Mouse (Mus musculus): ENCODE results near the gene Trmt10c.
"Not testable (repeated sequence)": the region's sequence is repeated elsewhere in the genome, so short reads cannot be mapped to it uniquely, and the experiment has no call there.

Trmt10c gene

DNA sequence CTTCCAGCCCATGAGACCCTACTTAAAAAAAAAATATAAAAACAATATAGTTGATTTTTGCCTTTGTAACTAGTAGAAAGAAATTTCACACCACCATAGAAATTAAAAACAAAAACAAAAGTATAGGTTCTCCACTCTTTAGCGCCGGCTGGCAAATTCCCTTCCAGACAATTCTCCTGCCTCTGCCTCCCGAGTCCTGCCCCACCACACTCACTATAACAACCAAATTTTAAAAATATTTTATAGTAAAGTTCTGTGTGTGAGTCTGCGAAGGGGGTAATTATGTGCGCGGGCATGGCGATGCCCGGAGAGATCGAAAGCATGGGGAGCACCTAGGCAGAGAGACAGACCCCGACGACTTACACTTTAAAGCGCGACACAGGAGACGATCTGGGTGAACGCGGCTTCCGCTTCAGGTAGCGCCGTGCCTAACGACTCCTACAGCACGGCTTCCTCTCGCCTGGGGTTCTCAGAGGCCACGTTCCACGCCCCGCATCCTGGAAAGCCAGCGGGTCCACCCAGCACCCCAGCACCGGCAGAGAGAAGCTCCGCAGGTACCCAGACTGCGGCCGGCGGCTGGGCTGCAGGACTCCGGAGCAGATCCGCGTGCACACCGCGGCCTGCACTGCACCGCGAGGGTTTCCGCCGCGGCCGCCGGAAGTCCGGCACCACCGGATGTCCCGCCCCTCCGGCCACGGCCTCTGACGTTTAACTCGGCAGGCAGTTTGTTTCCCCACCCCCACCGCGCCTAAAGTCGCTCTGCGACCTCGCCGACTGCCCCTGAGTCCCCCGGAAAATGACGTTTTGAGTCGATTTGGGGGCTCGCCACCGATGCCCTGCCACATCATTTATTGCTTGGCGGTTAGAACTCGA, at the start of gene Trmt10c:
Gene Trmt10c, minus strand, starts transcription at position 682 of the 873 bp plus-strand sequence.
- peak; percentile 96 to 99 for DNase-seq

DNA sequence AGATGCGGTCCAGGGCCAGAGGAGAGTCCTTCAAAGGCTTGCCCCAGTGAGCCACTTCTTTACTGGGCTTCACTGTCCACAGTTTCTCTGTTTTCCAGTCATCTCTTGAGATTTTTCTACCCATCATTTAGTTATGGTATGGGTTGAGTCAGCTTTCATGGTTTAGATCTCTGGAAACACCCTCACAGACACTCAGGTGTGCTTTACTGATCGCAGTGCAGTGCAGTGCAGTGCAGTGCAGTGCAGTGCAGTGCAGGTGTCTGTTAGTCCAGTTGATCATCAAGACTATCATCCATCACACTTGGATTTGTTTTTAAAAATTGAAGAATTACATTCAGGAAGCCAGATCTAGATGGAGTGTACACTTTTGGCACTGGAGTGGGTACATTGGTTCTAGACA, 48.7 kb upstream of the Trmt10c start:
- DNase-seq: no peak

DNA sequence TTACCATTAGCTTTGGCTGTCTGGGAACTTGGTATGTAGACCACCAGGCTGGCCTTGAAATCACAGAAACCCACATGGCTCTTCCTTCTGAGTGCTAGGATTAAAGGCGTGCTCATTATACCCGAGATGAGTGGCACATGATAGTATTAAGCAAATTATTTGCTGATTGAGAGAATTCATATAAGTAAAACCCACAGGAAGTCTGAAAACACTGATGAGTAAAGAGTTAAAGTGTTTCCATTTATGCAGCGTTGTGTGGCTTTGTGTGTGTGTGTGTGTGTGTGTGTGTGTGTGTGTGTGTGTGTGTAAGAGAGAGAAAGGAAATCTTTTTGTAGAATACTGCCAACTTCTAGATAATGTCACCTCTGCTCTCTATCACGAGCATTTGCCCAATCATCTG, 44.1 kb upstream of the Trmt10c start:
- DNase-seq: no peak

DNA sequence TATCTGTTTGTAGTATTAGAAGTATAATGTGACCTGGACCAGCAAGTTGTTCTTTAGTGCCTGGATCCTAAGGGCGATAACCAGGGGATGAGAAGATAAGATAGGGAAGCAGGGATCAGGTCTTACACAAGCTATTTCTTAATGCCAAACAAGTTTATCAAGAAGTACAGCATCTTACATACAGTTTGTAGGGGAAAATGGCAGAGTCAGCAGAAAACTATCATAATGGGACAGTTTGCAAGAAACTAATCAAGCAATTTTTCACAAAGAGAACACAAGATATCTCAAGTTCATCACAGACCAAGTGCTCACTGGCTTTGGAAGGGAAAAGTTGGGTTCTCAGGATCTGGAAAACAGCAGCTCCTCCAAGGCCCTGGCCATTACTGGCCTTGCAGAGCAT, 41.8 kb upstream of the Trmt10c start:
- no peak for DNase-seq

DNA sequence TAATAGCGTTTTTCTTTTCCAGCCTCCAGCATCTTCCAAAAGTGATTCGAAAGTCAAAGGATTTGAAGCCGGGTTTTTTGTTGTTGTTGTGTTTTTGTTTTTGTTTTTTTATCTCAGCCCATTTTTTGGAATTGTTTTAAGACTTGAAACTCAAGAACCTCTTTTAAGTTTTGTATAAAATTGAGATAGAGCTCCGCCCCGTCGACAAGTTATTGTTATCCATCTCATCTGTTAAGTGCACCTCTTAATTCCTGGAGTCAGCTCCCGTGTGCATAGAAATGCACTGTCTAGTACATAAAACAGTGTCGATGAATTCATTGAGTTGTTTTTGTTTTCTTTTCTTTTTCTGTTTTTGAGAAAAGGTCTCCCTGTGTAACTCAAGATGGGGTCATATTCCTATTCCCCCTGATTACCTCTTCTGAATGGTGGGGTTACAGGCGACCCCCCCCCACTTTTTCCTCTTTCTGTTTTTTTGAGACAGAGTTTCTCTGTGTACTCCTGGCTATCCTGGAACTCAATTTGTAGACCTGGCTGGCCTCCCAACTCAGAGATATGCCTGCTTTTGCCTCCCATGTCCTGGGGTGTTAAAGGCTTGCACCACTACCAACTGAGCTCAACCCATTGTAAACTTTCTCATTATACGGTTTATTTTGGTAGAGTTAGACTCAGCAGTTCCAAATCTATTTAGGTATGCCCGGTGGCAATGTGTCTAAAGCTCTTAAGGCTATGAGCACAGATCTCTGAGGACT, 38.7 kb upstream of the Trmt10c start:
- DNase-seq: peak; percentile 22 to 33

DNA sequence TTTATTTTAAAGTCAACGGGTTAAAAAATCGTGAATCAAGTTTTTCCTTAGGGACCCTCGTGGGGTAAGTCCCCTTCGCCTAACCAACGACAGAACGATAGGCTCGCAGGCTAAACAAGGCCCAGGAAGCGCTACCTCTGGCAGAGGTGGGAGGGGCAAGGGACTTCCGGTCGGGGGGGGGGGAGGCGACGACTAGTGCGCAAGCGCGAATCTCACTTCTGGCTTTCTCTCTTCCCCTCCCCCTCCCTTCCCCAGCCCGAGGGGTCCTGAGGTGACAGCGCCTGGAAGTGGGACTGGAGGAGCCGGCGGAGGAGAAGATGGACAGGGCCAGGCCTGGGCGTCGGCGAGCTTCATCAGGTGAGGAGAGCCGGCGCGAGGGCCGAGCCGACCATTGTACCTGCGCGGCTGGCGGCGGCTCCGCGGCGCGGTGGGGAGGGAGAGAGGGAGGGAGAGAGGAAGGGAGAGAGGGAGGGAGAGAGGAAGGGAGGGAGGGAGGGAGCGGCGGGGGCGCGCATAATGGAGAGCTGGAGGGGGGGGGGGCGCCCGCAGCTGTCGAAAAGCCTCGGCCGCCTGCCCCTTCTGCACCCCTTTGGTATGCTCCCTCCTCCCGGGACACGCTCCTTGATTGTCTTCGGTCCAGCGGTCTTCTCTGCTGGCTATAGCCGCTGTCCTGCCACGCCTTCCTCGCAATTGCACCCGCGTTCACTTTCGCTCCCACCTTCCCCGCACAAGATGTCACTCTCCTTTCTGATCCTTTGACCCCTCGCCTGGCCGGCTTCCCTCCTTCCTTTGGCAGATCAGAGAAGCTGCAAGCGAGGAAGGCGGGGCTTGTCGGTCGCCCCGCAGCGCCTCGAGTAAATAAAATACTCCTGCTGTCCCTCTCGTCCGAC, 37.8 kb upstream of the Trmt10c start:
- DNase-seq: peak; percentile 86 to 89

DNA sequence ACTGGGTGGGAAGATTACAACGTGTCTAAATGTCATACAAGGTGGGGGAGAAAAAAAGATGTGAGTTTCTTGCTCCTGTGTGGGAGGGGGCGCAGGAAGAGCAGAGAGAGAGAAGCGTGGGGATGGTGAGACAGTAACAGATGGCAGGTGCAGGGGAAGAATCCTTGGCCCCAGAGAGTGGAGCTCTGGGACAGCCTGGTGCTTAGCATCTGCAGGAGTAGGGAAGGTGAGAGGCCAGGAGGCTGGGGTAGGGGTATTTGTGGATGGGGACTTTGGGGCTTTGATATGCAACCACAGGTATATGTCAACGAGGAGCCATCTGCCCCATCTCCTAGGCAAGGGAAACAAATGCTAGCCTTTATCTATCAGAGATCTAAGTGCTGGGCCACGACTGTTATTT, 36.9 kb upstream of the Trmt10c start:
- peak; percentile 14 to 16 for DNase-seq

DNA sequence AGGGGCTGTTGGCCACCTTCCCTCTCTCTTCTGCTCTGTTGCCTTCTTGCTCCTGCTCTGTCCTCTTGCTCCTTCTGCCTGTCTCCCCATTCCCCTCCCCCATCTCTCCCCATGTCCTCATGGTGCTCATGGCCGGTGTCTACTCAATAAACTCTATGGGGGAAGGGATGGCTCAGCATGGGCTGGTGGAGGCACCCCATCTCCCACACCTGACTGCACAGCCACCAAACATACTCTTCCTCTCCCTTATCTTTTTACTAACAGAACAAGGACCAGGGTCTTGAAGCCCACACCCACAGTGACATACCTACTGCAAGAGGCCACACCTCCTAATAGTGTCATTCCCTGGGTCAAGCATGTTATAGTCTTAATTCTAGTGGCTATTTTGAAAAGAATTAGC, 36.5 kb upstream of the Trmt10c start:
- no peak for DNase-seq

DNA sequence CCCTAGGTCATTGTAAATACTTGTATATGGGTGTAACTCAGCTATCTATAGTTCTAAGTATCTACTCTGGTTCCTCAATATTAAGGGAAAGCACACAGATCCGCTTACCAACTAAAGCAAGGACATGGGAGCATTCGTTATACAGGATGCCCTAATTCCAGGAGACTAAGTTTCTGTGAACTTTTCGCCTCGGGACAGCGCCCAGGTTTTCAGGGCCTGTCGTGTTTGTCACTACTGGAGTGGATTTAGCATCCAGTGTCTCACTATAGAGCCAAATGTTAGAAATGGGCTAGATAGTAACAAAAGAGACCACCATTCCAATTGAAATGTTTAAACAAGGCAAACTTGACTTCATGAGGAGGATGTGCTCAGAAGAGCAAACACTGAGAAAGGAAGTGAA, 35.5 kb upstream of the Trmt10c start:
- DNase-seq: not testable (repeated sequence)

DNA sequence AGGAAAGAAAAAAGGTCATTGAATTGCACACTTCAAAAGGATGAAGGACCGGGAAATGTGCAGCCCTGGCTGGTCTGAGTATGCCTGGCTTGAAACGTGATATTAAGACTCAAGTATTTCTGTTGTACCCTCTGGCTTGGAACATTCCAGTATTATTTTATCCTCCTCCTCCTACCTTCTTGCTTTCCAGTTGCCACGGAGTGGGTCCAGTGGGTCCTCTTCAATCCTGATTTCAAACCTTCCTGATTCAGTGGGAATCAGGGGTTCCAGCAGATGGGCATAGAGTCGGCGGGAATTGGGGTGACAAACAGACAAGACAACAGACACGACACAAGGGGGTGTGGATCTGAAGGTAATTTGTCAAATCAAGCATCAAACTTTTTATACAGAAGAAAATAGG, 34.9 kb upstream of the Trmt10c start:
- no peak for DNase-seq

DNA sequence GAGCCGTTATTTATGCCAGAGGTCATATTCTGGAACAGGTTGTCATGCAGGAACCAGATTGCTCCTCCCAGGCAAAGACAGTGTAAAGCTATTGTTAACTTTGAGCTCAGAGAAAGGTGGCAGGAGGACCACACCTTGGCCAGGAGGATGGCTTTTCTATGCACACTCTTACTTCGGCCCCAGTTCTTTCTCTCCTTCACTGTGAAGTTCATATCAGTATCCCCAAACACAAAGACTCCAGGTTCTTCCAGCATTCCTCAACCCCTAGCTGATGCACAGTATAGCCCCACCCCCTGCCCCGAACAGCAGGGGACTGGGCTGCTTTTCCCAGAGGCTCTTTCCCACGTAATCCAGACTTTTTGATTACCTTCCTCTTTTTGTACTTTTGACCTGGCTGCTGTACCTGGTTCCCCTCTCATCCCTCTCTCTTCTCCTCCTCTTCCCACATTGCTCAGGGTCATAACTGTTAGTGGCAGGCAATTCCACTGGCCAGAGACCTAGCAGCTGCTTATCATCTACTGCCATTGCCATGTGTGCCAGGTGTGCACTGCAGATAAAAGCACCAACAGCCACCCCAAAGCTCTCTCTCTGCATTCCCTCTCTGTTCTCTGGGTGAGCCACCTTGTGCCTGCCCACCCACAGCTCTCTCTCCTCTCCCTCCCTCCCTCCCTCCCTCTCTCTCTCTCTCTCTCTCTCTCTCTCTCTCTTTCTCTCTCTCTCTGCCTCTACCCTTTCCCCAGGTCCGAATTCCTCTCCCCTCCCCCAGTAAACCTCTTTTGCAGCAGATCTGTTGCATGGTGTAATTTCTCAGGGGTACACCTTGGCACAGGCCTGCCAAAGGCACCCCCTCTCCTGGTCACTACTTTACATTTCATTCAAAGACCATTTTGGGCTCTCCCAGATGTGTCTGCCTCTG, 34.0 kb upstream of the Trmt10c start:
- DNase-seq: no peak

DNA sequence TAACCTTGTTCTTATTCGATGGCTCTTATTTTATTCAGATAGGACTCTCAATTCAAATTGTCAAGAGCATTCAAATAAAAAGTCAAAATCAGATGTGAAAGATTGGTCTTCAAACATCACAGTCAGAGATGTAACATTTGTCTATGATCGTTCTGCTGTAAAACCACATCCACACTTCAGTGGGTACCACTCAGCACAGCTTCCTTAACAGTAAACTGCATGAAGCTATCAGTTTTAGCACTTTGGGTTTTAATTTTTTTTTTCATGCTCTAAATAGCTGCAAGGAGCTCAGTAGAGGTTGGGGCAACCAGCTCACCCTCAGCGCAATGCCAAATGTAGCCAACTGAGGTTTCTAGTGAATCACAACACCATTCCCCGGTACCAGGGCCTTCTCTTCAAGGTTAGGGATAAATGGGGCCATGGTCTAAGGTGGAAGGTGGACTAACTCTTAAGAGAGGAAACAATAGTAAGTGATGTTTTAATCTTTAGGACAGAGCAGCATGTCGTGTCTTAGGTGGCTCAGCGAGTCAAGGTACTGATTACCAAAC, 31.0 kb upstream of the Trmt10c start:
- no peak for DNase-seq

DNA sequence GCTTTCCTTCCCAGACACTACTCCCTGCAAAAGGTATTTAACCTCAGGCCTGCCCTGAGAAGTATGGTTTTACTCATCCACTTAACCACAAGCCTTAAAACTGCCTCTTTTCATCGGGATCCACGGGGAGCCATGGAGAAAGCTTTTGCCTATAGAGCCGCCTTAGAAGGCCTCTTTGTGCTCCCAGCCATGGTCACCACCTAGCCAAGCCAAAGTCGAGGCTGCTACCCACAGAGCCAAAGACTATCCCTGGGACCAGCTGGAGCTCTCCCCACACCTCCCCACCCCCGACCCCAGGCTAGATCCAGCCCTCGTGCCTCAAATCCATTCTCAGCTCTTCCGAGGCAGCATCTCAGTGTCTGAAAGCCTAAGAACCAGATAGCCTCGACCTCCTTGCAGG, 28.5 kb upstream of the Trmt10c start:
- no peak for DNase-seq

DNA sequence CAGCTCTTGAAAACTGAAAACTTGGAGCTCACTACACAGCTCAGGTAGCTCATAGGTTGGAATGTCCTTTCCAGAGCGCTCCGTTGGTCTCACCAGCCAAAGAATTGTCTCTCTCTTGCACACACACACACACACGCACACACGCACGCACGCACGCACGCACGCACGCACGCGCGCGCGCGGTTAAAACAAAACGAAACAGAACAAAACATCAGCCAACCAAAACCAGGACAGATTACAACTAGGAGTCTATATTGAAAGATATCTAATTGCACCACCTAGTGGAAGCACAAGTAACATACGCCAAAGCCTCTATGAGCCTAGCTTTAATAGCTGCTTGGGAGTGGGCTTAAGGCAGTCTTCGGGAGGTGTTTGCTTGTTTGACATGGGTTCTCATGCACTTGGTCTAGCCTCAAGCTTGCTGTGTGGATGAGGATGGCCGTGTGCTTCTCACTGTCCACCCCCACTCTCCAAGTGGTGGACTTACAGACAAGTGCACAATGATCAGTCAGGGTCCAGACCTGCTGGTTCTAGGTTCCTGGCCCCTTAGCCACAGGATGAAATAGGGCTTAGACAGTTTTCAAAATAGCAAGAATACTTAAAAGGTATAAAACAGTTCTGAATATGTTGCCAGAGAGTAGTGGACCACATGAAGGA, 26.8 kb upstream of the Trmt10c start:
- DNase-seq: peak; percentile 64 to 74

DNA sequence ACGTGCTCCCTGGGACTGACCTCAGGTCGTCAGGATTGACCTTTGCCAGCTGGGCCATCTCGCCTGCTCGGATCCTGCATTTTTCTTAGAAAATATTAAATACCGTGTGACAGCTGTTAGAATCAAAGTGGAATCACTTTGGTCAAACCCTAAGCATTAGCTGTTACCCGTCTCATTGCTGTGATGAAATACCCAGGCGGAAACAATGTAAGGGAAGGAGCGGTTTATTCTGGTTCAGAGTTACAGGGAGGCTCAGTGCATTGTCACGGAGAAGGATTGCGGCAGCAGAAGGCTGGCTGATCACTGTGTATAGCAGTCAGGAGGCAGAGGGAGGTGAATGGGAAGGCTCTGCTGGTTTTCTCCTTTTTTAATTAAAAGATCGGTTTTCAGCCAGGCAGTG, 25.4 kb upstream of the Trmt10c start:
- no peak for DNase-seq

DNA sequence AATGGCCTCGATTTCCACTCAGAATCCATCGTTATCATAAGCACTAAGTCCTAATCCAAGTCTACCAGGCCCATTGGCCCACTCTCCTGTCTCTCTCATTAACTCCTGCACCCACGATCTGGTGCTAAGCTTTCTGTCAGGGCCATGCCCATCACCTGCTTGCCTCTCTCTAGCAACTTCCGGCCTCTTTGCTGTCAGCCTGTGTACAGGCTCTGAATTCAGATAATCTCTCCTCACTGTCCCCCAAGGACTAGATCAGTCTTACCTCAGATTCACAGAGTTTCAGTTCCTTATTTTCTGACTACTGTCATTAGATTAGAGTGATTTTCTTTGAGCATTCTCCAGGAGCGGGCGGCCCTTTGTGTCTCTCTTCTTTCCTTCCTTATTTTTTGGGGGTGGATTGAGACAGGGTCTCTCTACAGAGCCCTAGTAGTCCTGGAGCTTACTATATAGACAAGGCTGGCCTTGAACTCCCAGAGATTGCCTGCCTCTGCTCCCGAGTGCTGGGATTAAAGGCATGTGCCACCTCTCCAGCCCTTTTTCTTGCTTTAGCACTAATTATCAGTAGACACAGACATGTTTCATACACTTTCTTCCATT, 24.5 kb upstream of the Trmt10c start:
- no peak for DNase-seq

DNA sequence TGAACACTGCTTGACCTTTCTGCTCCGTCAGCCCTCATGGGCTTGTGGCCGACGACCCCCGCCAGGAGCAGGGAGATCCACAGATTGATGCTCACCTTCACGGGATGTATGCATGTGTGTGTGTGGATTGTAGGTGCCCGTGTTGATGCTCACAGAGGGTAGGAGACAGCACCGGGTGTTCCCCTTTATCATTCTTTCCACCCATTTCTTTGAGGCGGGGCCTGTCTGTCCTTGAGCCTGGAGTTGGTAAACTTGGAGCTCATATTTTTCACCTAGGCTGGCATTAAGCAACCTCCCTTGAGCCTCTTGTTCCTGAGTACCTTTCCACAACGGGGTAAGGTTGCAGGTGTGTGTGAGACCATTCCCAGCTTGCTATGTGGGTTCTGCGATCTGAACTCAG, 20.5 kb upstream of the Trmt10c start:
- no peak for DNase-seq

DNA sequence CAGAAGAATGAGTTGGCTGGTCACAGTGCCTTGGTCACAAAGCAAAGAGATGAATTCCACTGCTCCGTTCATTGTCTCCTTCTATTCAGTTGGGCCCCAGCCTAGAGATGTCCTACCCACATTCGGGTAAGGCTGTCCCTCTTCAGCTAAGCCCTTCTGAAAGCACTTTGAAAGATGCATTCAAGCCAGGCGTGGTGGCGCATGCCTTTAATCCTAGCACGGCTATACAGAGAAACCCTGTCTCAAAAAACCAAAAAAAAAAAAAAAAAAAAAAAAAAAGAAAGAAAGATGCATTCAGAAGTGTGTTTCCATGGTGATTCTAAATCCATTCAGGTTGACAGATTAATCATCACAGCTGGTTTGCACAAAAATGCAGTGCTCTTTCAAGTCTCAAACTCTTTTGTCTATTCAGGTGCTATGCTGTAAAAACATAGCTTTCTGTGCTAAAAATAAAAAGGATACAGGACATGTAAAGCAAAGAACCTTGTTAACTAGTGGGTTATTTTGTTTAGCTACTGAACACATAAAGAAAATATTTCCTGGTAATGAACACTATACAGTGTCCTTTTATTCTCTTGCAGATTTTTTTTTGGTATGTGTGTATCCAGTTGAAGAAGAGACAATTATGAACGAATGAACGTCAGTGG, 19.4 kb upstream of the Trmt10c start:
- no peak for DNase-seq

DNA sequence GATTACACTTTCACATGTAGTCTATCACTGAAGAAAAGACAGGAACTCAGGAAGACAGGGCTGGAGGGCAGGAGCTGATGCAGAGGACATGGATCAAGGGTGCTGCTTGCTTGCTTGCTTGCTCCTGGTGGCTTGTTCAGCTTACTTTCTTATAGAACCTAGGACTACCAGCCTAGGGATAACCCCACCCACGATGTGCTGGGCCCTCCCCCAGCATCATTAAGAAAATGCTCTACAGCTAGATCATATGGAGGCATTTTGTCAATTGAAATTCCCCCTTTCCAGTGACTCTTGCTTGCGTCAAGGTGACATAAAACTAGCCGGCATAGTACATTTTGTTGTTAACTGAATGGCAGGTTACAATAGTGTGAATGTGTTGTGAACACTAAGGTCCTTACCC, 18.3 kb upstream of the Trmt10c start:
- DNase-seq: no peak

DNA sequence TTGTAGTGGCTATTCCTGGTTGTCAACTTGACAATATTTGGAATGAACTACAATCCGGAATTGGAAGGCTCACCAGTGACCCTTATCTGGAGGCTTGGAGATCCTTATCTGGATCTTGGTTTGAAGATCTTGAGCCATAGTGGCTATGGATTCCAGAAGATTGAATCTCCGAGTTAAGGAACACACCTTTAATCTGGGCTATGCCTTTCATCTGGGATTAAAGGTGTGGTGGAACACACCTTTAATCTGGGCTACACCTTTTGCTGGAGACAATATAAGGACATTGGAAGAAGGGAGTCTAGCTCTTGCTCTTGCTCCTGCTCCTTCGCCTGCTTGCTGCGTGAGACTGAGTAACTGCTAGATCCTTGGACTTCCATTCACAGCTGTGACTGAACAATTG, 10.4 kb upstream of the Trmt10c start, which contains the start of gene Senp7:
Gene Senp7, plus strand, starts transcription at position 301 of the 400 bp plus-strand sequence.
- not testable (repeated sequence) for DNase-seq

All from cerebellum, postnatal 25 days (tissue).